Mouse (Mus musculus) G1E (cell line): Measurements from ENCODE around the gene Pim3.

Experiments used
- CTCF ChIP-seq: IDR thresholded peaks from 2 replicates; pipeline ENCODE4 v1.5.1; 2012; ENCODE audit warnings: low read depth, low read length, inconsistent platforms, mixed read lengths
- GATA1 ChIP-seq: IDR thresholded peaks from 2 replicates; pipeline ENCODE4 v1.6.1; 2012; ENCODE audit warnings: borderline replicate concordance, low read length, inconsistent platforms, mixed read lengths
- GATA2 ChIP-seq: IDR thresholded peaks from 2 replicates; pipeline ENCODE4 v1.6.1; 2012; ENCODE audit warnings: low read depth, low read length, inconsistent platforms, borderline replicate concordance
- POLR2AphosphoS5 ChIP-seq: IDR thresholded peaks from 2 replicates; pipeline ENCODE4 v1.6.1; 2012; ENCODE audit warnings: low read depth, low read length, inconsistent platforms; ENCODE audit not compliant: insufficient replicate concordance
- TAL1 ChIP-seq: conservative IDR thresholded peaks from 2 replicates; pipeline ENCODE4 v1.6.1; 2012; ENCODE audit warnings: low read depth, low read length, inconsistent platforms, mixed read lengths

DNA sequence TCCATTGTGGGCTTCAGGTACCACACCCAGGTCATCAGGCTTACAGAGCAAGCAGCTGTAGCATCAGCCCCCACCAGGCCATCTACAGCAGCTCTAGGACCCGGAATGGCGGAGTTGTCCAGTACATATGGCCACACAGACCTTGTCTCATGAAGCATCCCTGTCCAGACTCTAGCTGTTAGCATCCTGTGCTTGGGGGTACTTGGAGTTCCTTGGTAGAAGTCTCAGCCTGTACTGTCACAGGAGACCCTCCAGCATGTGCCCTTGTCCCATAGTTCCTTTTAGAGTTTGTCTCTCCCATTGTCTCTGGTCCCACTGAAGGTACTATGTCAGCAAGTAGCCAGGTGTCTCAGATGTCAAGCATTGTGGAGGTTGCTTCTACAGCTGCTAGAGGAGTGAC, 12.4 kb upstream of the Pim3 start:
- TF ChIP-seq GATA1 = no peak
- TF ChIP-seq CTCF = no peak
- no peak for TF ChIP-seq TAL1
- no peak for TF ChIP-seq POLR2AphosphoS5
- no peak for TF ChIP-seq GATA2
